Mouse (Mus musculus) induced T-regulatory cell, adult 2 months (primary cell): ENCODE measurements around the gene Kcnip4.

ENCODE experiments used
- DNase-seq: peaks from one replicate; pipeline ENCODE4 v3.0.0-alpha.2; 2012; ENCODE audit warnings: low read depth

Kcnip4 gene

DNA sequence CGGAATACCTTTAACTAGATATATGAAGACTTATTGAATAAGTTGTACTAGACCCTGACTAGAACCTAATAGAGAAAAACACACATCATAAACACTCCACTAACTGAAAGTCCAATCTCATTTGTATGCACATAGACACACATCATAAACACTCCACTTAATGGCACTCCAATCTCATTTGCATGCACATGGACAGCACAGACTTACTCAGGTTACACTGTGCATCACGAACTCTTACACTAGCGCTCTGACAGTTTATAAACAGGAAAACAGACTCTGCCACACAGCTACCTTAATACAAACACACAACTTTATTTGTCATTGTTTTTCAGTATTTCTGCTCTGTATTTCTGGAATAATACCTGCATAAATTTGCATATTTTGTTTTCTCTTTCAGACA lies 168.3 kb downstream of the Kcnip4 start:
- no peak for DNase-seq

DNA sequence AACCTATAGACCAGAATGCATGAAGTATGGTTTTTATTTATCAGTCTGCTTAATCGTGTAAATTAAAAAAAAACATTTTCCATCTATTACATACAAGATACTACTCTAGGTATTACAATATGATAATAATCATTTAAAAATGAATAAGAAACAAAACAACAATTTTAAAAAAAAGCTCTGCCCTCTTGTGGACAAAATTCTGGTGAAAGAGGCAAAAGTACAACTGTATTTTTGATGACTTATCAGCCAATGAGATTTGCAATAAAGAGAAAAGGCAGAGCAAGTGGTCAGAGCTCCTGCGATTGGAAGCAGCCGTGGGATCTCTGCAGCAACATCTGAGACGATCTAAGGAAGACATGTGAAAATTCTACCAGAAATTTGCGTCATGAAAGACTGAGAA lies 172.6 kb downstream of the Kcnip4 start:
- DNase-seq = no peak

DNA sequence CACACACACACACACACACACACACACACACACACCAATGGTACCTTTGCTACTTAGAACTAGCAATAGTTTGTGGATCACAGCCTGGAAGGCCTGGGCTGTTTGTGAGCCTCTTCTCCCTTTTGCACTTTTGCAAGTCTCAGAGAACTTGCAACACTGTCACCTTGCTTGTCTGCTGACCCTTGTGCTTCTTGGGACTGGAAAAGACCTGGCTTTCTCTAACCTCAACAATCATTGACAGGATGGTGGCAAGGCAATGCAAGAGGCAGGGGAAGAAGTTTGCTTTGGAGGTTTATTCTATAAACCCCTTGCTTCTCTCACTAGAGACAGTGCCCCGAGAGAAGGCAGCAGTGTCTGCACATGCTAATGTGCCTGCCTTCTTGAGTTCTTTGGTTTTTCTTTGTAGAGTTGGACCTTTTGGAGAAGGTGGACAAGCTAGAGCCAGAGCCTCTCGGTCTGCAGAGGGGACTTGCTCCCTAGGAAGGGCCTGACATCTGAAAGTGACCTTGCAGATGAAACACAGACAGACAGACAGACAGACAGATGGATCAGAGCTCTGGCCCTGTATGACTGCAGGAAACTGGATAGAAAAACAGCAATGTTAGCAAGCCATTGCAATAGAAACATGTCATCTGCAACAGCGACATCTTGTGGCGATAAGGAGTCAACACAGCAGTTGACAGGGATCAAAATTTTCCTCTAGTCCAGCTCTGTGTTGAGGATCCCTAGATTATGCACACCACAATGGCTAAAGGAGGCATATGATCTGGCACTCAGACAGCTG lies 174.4 kb downstream of the Kcnip4 start:
- peak; percentile 5 for DNase-seq

DNA sequence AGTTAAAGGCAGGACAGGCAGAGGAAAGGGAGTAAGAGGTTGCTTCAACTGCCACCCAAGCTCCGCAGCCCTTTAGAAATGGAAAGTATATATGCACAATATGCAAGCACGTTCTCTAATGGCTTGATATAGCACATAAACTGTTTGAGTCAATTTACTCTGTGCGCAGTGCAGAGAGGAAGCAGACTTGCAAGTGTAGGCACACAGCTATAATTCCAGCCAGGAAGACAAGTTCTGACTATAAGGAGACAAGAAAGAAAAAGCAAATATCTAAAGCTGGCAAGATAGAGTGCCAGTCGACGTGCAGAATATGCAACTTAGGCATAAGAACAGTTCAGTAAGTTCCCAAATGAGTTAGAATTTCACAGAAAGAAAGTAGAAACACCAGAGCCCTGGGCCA lies 175.2 kb downstream of the Kcnip4 start:
- DNase-seq = no peak

DNA sequence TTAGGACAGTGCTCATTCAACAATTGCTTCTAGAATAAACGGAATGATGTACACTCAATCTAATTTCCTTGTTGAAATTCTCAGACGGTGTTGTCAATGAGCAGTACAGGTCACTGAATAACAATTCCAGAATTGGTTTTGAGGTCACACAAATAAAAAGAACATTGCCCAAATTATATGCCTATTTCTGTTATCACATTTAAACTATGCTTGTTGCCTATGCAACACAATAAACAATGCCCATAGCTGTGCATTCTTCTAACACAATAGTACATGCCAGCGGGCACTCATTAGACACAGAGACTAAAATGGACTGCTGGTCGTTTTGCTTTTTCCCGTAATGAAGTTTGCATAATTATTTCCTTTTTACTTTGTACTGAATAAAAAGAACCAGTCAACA lies 176.2 kb downstream of the Kcnip4 start:
- DNase-seq = no peak

DNA sequence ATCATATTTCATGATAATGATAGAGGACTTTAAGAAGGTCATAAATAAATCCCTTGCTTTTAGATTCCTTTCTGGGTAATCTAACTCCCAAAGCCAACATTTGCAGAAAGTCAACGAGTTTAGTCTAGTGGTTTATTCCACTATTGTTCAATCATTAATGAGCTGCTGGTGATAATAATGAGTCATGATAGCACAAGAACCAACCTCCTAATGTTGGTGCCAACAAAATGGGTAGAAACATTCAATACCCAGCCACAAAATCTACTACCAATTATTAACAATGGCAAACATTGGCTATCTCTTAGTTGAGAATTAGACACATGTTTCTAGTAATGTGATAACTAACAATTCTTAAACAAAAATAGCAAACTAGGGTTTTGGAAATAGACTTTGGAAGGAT lies 180.1 kb downstream of the Kcnip4 start:
- no peak for DNase-seq

DNA sequence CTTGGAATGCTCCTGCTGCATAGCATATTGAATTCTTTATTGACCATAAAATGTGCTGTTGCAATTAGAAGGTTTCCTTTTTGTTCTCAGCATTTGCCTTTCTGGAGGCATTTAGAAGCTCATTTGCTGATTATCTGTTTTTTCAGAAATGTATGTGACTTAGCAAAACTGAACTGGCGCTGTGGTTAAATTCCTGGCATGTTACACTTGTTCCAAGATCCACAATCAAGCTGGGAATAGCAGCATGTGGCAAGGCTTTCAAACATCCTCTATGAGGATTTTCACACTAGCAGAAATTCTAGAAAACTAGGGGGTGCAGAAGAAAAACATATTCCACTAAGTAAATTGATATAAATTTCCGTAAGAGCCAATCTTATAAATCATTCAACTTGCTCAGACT lies 187.5 kb downstream of the Kcnip4 start:
- DNase-seq = no peak

DNA sequence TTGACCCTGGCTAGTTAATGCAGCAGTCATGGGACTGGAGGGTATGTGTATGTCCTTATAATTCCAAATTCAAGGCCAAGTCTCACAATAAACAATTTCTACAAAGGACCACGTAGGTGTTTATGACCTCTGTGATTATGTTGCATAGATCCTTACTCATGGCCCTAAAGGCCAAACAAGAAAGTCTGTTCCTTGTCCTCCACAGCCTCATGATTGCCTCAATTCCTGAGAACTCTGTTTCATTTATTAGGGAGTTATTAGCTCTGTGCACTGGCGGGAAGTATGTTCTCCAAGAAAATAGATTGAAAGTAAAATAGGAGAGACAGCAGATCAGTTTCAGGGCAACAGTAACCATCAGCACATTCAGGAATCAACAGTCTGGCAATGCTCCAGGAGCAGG lies 191.6 kb downstream of the Kcnip4 start:
- DNase-seq = no peak

DNA sequence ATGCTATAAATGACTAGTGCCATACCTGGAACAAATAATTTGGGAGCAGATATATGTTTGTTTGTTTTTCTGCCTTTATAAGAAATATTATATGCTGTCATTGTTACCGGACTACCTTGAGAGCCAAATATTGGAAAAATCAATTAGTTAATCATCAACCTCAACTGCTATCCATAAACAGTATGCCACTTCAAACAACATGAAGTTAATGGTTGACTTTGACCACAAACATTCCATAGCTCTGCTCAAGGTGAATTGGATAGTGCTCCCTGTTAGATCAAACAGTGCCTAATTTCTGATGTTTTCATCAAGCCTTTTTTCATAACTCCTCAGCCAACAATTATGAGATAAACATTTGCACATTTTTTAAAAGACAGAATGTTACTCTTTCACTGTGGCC lies 195.7 kb downstream of the Kcnip4 start:
- DNase-seq = no peak

DNA sequence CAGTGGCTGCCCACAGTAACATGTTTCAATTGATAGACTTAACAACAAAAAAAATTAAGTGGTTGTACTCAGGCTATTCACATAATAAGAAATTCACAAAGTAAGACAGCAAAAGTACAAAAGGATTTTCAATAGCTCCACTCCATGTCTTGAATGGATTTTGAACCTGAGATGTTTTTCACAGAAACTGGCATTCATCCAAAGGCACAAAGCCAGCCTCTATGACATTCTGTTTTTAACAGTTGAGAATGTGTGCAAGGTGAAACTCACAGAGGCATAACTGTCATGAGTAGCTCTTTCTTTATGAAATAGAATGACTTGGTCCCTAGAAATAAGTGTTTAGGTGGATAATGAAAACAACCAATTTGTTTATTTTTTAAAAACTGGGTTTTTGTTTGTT lies 206.0 kb downstream of the Kcnip4 start:
- no peak for DNase-seq

DNA sequence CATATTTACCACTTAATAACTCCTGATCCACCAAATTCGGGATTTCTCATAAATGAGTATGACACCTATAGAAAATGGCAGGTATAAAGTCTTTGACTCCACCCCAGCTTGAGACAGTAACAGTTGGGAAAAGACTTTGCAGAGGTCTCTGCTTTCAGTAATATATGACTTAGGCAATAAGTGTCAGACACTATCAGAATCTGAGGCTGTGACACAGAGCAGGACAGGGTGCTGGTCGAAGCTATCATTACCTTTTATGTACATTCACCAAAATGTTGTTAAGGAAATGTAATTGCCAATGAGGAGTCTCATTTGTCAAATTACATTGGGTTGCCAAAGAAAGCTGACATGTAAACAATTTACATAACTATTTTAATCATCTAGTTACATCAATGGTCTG lies 206.8 kb downstream of the Kcnip4 start:
- no peak for DNase-seq

DNA sequence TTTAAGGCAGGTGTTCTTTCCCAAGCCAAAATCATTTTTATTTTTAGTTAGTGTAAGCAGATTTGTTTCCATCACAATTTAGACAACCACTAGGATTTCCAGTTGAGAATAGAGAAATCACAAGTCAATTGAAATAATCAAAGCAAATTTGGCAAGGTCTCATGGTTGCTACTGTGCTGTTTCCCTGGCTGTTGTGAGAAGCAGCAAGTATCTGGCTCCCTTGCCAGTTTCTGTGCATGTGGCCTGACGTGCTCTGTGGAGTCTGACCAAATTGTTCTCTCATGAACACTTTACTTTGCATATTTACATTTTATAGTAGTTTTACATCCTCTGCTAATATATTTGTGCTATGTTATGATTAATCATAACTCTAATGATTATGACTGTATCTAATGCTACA lies 217.9 kb downstream of the Kcnip4 start:
- no peak for DNase-seq

DNA sequence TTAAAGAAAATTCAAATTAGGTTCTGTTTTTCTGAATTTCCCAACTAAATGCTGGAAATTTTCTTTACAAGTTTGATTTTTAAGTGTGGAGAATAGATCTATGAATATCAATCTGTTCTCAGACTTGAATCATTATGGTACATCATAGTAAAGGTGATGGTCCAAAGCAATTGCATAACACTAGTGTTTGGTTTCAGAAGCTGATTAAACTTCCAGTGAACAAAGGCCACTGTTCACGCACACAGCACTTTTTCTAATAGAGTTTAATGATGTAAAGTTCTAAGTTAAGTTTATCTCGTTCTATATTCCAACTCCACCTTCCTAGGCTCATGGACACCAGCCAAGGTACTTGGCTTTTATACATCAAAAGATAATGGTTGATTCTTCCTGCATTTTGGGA lies 219.4 kb downstream of the Kcnip4 start:
- no peak for DNase-seq

DNA sequence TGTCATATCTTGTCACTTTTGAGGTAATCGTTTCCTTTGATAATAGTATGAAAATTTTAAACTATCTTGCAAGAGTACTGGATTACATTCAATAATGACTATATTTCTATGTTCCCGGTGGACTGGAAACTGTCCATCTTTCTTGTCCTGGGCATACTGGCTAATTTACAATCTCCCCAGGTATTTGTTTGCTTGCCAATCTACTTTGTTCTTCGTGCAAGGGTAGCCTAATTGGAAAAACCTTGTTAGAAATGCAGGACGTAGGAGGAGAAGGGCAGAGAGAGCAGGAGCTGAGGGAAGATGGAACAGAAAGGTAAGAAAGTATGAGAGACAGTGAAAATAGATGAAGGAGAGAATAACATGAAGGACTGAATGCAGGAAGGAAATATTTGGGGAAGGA lies 226.1 kb downstream of the Kcnip4 start:
- DNase-seq = no peak

DNA sequence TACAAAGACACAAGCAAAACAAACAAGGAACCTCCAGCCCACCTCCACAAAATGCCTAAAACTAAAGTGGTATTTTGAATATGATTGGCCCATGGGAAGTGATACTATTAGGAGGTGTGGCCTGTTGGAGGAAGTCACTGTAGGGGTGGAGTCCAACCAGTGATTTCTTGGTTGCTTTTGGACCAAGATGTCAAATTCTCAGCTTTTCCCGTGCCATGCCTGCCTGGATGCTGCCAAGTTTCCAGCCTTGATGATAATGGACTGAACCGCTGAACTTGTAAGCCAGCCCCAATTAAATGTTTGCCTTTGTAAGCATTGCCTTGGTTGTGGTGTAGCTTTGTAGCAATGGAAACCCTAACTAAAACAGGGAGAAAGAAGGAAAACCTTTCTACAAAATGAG lies 232.3 kb downstream of the Kcnip4 start:
- no peak for DNase-seq

DNA sequence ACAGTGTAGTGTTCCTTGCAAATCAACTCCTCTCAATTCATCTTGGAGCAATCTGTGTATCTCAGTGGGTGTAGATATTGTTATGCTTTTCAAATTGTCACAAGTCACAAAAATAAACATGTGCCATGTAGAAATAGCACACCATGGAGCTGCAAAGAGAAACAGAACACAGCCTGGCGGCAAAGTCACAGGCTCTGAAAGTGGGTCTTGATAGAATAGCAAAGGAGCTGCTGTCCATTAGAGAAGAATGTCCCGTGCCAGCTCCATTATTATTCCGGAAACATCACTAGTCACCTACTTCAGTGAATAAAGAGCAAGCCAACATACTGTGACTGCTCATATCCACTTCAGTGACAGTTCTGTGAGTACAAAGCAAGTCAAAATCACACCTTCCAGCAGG lies 232.9 kb downstream of the Kcnip4 start:
- no peak for DNase-seq

DNA sequence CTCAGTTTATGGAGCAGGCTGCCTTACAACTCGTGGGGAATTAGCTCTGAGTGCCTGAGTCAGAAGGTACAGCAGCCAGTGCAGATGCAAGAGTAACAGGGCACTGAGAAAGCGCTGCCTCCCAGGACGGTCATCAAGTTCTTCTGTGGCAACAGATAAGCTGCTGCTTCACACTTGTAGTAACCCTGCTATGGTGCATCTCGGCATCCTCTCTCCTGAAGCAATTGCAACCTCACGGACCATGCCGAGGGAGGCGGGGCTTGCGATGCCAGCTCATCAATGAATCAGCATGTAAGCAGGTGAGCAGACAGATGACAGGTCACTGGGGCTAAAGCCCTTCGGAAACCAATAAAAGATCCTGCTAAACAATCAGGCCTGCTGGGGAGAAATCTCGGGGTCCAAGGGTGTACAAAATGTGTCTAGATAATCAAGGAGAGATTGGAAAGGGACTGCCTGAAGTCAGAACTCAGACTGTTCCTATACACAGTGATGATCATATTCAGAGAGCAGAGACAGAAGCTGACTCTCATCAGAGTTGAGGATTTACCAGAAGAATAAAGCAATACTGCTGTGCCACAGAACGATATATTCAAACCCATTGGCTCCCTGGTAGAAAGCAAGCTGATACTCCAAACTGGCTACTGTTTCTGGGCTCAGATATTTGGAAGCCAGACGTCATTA lies 239.1 kb downstream of the Kcnip4 start:
- no peak for DNase-seq

DNA sequence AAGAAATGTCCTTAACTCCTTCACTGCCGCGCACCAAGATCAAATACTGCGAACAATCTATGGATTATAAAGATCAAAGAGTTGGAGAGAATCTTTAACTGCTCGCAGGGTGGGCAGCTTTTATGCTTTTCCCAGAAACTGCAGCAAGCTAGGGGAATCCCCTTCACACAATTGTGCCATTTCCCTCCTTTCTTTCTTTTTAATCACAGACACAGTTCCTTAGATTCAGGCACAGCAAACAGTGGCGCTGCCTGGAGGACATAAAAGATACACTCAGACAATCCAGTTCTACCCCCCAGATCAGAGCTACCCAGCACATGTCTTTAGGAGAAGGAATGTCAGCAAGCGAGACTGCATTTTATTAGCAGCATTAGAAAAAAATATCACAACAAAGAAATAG lies 239.9 kb downstream of the Kcnip4 start:
- DNase-seq = no peak

DNA sequence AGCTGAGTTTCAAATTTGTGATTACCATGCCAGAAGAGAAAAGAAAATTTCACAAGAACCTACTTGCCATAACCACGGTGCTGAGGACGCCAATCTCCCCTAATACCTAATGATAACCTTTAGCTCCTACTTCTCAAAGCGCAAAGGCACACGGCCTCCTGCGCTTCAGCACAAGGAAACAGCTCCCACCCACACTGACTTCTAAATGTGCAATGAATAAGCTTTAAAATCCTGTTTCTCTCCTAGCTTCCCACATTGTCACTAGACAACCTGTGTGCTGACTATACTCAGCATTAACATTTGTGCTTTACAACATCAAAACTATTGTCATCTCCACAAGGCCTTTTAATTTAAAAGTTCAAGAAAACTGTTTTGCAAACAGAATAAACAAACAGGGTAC lies 241.3 kb downstream of the Kcnip4 start:
- no peak for DNase-seq

DNA sequence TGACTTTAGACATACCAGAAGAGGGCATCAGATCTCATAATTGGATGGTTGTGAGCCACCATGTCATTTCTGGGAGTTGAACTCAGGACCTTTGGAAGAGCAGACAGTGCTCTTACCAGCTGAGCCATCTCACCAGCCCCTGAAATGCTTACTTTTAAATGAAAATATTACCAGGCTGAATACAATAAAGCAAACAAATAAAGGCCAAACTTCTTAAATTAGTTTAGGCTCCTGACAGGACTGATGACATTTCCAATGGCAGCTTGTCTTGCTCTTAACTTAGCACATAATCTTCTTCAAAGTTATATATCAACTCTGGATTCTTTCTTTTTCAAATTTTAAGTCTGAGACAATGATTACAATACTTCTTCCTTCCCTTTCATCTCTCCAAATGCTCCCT lies 252.8 kb downstream of the Kcnip4 start:
- no peak for DNase-seq

DNA sequence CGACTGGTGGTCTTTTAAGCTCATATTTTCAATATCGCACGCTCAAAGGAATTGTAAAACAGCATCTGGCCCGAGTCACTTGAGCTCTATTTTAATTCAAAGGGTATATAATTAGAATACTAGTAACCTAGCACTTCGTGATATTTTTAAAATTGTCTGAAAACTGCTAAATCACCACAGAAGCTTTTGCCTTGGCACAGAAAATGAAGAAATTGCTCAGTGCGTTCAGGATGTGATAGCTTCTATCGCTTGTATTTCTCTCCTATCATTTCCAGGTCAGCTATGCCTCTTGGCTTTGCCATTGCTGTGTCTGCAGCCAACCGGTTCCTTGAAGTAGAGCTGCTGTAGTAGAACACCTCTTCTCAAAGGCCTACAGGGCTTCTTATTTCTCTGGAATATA lies 255.9 kb downstream of the Kcnip4 start:
- no peak for DNase-seq

DNA sequence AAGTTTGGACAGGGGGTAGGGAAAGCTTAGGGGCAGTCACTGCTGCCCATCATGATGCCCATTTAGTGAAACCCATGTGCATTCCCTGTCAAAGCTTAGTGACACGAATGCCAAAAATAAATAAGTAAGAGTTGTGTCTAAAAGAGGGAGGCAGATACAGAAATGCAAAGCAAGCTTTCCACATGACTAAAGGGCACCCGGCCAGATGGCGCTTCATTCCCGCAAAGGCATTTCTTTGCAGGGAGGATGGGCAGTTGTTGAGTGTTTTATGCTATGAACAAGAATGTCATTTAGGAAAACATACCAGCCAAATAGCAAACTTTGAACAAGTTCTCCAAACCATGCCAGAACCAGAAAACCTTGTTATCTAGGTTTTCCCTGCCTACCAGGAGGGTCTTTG lies 265.4 kb downstream of the Kcnip4 start:
- no peak for DNase-seq

DNA sequence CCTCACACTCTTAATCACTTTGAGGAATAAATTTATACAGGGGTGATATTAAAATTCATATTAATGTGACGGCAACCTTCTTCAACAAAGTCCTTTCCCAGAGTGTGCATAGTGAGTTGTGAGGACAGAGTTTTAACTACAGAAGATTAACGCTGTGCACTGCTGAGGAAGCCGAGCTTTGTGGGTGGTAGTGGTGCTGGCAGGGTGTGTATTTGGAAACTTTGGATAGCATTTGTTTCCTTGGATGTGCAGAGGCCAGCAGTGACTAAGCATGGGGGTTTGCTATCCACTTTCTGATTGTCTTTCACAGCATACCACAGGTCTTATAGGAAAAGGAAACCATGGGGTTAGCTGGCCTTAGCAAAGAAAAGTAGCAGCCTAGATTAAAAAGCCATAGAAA lies 267.9 kb downstream of the Kcnip4 start:
- no peak for DNase-seq

DNA sequence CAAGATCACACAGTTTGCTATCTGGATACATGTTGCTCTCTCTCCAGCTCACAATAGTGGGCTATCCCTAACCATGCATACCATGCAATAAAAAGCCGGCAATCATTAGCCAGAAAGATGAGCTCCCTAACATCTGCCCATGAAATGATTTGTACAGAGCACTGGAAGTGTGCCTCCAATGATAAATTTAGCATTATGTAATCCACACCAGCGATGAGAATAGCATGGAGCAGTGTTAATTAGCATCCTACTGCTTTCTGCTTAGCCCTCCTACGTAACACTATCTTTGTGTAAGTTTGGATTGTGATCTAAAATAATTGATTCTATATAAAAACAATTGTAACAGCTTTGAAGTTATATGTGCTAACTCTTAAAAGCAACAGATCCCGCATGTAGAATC lies 268.7 kb downstream of the Kcnip4 start:
- DNase-seq = no peak
